Mouse (Mus musculus): ENCODE data around the gene Slc39a11. TPM values are rescaled to one million over a fixed set of nuclear protein-coding genes. Genes with fewer than 3 reads are reported as not detected.

Slc39a11 gene
- polyA plus RNA-seq, 1 experiment from 2014 or later = 25.4 TPM

GRCm38 (mm10) chr11:113338581-113338980 is 311.3 kb downstream of the Slc39a11 start:
- Histone ChIP-seq H3K27ac (ENCODE audit: low read length) (no peak overlapping the region), H3K4me1 (ENCODE audit: insufficient read depth, low read length) (0 out of 2 replicates have a peak, but pooled peaks cover 4% of the 10 kb centered on the region), H3K36me3 (ENCODE audit: insufficient read depth, low read length) (no peaks in the 10 kb centered on the region), H3K9me3 (ENCODE audit: low read length) (no peaks in the 10 kb centered on the region), H3K4me2 (replicated peaks; ENCODE audit: low read depth, low read length) (no peak overlapping the region), H3K9ac (replicated peaks; ENCODE audit: low read length) (no peak overlapping the region), H3K27me3 (ENCODE audit: insufficient read depth, low read length) (no peaks in the 10 kb centered on the region), H3K4me3 (ENCODE audit: low read length) (no peak overlapping the region)
- WGBS = 54% methylated on average over 5 of the region's 5 CpGs
- ATAC-seq (ENCODE audit: low FRiP score, low TSS enrichment) = no peak

DNA sequence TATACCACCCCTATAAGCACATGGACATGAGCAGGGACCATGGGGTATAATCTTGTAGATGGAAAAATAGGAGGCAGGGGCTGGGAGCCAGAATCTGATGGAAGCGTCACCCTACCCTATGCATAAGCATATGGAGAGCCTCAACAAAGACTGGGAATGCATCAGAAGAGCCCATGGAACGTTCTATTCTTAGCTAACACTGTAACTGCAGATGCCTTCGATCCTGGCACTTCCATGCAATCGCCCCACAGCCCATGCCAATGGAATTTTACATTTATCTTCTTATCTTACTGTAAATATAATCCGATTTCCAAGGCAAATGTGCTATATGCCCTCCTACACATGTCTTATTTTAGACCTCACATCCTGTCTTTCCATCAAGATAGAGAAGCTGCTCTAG is 314.2 kb downstream of the Slc39a11 start:
- WGBS = 92% methylated on average over 5 of the region's 5 CpGs
- Histone ChIP-seq H3K36me3 (ENCODE audit: insufficient read depth, low read length) (no peaks in the 10 kb centered on the region), H3K4me3 (ENCODE audit: low read length) (no peak overlapping the region), H3K4me2 (replicated peaks; ENCODE audit: low read depth, low read length) (no peak overlapping the region), H3K4me1 (ENCODE audit: insufficient read depth, low read length) (0 out of 2 replicates have a peak, but pooled peaks cover 4% of the 10 kb centered on the region), H3K9me3 (ENCODE audit: low read length) (no peaks in the 10 kb centered on the region), H3K9ac (replicated peaks; ENCODE audit: low read length) (no peak overlapping the region), H3K27ac (ENCODE audit: low read length) (no peak overlapping the region), H3K27me3 (ENCODE audit: insufficient read depth, low read length) (no peaks in the 10 kb centered on the region)
- no peak for ATAC-seq (ENCODE audit: low FRiP score, low TSS enrichment)

GRCm38 (mm10) chr11:113334444-113334881 is 315.4 kb downstream of the Slc39a11 start:
- no peak overlapping the region for H3K4me2 ChIP-seq (replicated peaks; ENCODE audit: low read depth, low read length)
- H3K9ac ChIP-seq (replicated peaks; ENCODE audit: low read length) = no peak overlapping the region
- no peaks in the 10 kb centered on the region for H3K27me3 ChIP-seq (ENCODE audit: insufficient read depth, low read length)
- WGBS = 36% methylated on average over 5 of the region's 5 CpGs
- H3K36me3 ChIP-seq (ENCODE audit: insufficient read depth, low read length) = no peaks in the 10 kb centered on the region
- no peak overlapping the region for H3K27ac ChIP-seq (ENCODE audit: low read length)
- 0 out of 2 replicates have a peak, but pooled peaks cover 4% of the 10 kb centered on the region for H3K4me1 ChIP-seq (ENCODE audit: insufficient read depth, low read length)
- peak; percentile 28; the same call in 1 of the 2 replicates for ATAC-seq (ENCODE audit: low FRiP score, low TSS enrichment)
- no peak overlapping the region for H3K4me3 ChIP-seq (ENCODE audit: low read length)
- no peaks in the 10 kb centered on the region for H3K9me3 ChIP-seq (ENCODE audit: low read length)

DNA sequence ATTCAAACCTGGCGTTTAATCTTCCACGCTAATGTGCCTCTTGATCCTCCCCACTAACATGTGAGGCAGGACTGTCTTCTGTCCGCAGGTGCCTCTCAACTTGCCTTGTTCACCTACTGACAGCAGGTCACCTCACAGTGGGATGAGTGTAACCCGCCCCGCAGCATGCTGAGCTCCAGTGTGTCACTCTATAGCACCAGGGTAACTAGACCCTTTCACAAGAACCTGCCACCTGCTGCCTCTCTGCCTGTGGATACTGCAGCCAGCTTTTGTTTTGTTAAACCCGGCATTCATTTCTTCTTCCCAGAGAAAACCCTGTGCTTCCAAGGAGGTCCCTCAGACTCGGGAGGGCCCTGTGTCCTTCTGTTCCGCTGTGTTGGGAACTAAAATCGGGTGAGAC is 316.3 kb downstream of the Slc39a11 start:
- H3K27me3 ChIP-seq (ENCODE audit: insufficient read depth, low read length) = no peaks in the 10 kb centered on the region
- 47% methylated on average over 9 of the region's 9 CpGs for WGBS
- H3K36me3 ChIP-seq (ENCODE audit: insufficient read depth, low read length) = no peaks in the 10 kb centered on the region
- no peaks in the 10 kb centered on the region for H3K9me3 ChIP-seq (ENCODE audit: low read length)
- H3K4me1 ChIP-seq (ENCODE audit: insufficient read depth, low read length) = 0 out of 2 replicates have a peak, but pooled peaks cover 4% of the 10 kb centered on the region
- no peak overlapping the region for H3K9ac ChIP-seq (replicated peaks; ENCODE audit: low read length)
- H3K4me2 ChIP-seq (replicated peaks; ENCODE audit: low read depth, low read length) = no peak overlapping the region
- H3K27ac ChIP-seq (ENCODE audit: low read length) = no peak overlapping the region
- no peak for ATAC-seq (ENCODE audit: low FRiP score, low TSS enrichment)
- H3K4me3 ChIP-seq (ENCODE audit: low read length) = no peak overlapping the region

DNA sequence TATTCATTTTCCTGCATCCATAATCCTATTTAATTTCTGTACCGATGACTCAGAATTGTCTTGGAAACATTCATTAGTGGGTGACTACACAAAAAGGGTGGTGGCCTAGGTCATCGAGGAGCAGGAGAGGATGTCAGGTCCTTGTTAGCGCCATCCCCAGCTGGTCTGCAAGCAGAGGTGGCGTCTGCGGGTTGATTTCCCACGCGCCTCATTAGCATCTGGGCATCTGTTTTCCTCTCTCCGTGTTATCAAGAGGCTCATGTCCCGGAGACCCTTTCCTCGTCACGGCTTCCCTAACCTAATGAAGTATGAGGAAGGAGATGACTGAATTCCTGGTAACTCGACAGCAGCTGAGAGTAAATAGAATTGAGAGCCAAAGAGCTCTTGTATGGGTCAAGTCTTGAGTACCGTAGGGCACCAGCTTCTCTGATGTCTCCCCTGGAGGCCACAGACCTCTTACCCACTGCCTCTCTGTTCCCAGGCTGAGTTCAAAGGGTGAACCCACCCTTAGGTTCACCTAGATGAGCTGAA is 319.8 kb downstream of the Slc39a11 start:
- ATAC-seq (ENCODE audit: low FRiP score, low TSS enrichment) = no peak
- Histone ChIP-seq H3K27me3 (ENCODE audit: insufficient read depth, low read length) (peaks cover 1% of the 10 kb centered on the region), H3K4me2 (replicated peaks; ENCODE audit: low read depth, low read length) (no peak overlapping the region), H3K36me3 (ENCODE audit: insufficient read depth, low read length) (no peaks in the 10 kb centered on the region), H3K27ac (ENCODE audit: low read length) (no peak overlapping the region), H3K4me1 (ENCODE audit: insufficient read depth, low read length) (0 out of 2 replicates have a peak, but pooled peaks cover 4% of the 10 kb centered on the region), H3K4me3 (ENCODE audit: low read length) (no peak overlapping the region), H3K9ac (replicated peaks; ENCODE audit: low read length) (no peak overlapping the region), H3K9me3 (ENCODE audit: low read length) (no peaks in the 10 kb centered on the region)
- WGBS = 74% methylated on average over 13 of the region's 13 CpGs

- Histone ChIP-seq H3K27me3 (ENCODE audit: insufficient read depth, low read length) (peaks cover 4% of the 10 kb centered on the region), H3K9ac (replicated peaks; ENCODE audit: low read length) (no peak overlapping the region), H3K4me3 (ENCODE audit: low read length) (no peak overlapping the region), H3K9me3 (ENCODE audit: low read length) (no peaks in the 10 kb centered on the region), H3K4me2 (replicated peaks; ENCODE audit: low read depth, low read length) (no peak overlapping the region), H3K4me1 (ENCODE audit: insufficient read depth, low read length) (no peaks in the 10 kb centered on the region), H3K36me3 (ENCODE audit: insufficient read depth, low read length) (no peaks in the 10 kb centered on the region), H3K27ac (ENCODE audit: low read length) (no peak overlapping the region)
- WGBS = 89% methylated on average over 3 of the region's 3 CpGs
- no peak; the same call in 1 of the 2 replicates for ATAC-seq (ENCODE audit: low FRiP score, low TSS enrichment)
Observed at GRCm38 (mm10) chr11:113327499-113328062, 322.3 kb downstream of the Slc39a11 start.

GRCm38 (mm10) chr11:113326387-113327011 is 323.4 kb downstream of the Slc39a11 start:
- Histone ChIP-seq H3K4me1 (ENCODE audit: insufficient read depth, low read length) (no peaks in the 10 kb centered on the region), H3K27ac (ENCODE audit: low read length) (no peak overlapping the region), H3K4me3 (ENCODE audit: low read length) (peak overlapping the region; percentile 21; the same call in 1 of the 2 replicates), H3K9me3 (ENCODE audit: low read length) (no peaks in the 10 kb centered on the region), H3K36me3 (ENCODE audit: insufficient read depth, low read length) (no peaks in the 10 kb centered on the region), H3K4me2 (replicated peaks; ENCODE audit: low read depth, low read length) (peak overlapping the region; percentile 45), H3K27me3 (ENCODE audit: insufficient read depth, low read length) (peaks cover 7% of the 10 kb centered on the region), H3K9ac (replicated peaks; ENCODE audit: low read length) (no peak overlapping the region)
- ATAC-seq (ENCODE audit: low FRiP score, low TSS enrichment) = peak; percentile 78; the same call in 1 of the 2 replicates
- 30% methylated on average over 18 of the region's 18 CpGs for WGBS

DNA sequence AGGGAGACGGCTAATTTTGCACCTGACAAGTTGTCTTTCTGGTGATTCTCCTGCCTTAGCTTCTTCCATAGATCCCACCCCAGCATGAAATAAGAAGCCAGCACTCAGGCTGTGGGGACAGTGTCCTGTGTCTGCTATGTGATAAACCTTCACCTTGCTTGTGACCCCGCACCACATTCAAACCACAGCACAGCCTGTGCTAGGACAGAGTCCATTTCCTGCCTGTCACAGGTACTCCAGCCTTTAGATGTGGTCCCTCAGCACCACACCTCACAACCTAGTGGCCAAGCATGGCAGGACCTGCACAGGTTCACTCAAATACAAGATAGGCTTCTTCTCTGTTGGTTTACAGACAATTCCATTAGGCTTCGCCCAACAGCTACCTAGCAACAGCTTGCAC is 328.3 kb downstream of the Slc39a11 start:
- ATAC-seq (ENCODE audit: low FRiP score, low TSS enrichment) = no peak
- no peaks in the 10 kb centered on the region for H3K9me3 ChIP-seq (ENCODE audit: low read length)
- H3K36me3 ChIP-seq (ENCODE audit: insufficient read depth, low read length) = no peaks in the 10 kb centered on the region
- H3K4me1 ChIP-seq (ENCODE audit: insufficient read depth, low read length) = no peaks in the 10 kb centered on the region
- no peak overlapping the region for H3K9ac ChIP-seq (replicated peaks; ENCODE audit: low read length)
- H3K4me3 ChIP-seq (ENCODE audit: low read length) = no peak overlapping the region
- 93% methylated on average over 3 of the region's 3 CpGs for WGBS
- H3K27me3 ChIP-seq (ENCODE audit: insufficient read depth, low read length) = peaks cover 7% of the 10 kb centered on the region
- H3K27ac ChIP-seq (ENCODE audit: low read length) = no peak overlapping the region
- H3K4me2 ChIP-seq (replicated peaks; ENCODE audit: low read depth, low read length) = no peak overlapping the region

DNA sequence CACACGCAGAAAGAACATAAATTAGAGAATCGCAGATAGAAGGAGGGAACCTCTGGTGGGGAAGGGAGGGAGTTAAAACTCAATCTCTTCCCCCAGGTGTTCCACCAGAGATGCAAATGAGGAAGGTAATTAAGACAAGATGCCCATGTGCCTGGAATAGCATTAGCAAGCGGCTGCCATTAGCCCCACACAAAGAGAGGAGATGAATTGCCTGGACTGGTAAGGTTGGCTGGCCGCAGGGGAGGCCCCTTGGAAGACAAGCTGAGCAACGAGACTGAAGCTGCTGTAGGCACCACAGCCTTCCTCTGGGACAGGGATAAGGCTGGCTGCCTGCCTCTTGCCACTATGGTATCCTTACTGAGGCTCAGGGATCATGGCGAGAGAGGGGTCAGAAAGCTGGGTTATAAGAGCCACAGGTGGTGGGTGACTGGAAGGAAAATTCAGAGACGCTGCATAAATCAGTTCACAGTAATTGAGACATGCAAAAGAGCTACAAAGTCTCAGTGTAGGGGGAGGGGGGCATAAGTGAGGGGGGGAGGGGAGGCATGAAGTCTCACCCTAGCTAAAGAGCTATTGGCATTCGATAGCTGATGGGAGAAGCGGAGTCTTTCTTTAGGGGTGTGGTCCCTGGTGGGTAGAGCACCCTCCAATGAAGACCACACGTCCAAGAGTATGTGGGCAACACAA is 340.5 kb downstream of the Slc39a11 start:
- no peak for ATAC-seq (ENCODE audit: low FRiP score, low TSS enrichment)
- Histone ChIP-seq H3K4me2 (replicated peaks; ENCODE audit: low read depth, low read length) (no peak overlapping the region), H3K9me3 (ENCODE audit: low read length) (no peaks in the 10 kb centered on the region), H3K4me3 (ENCODE audit: low read length) (no peak overlapping the region), H3K27me3 (ENCODE audit: insufficient read depth, low read length) (no peaks in the 10 kb centered on the region), H3K27ac (ENCODE audit: low read length) (no peak overlapping the region), H3K4me1 (ENCODE audit: insufficient read depth, low read length) (no peaks in the 10 kb centered on the region), H3K9ac (replicated peaks; ENCODE audit: low read length) (no peak overlapping the region), H3K36me3 (ENCODE audit: insufficient read depth, low read length) (no peaks in the 10 kb centered on the region)
- WGBS = 56% methylated on average over 10 of the region's 10 CpGs

Measured in kidney, embryonic 16.5 days (tissue).